ENCODE assay signal across 8 mouse cellular contexts in genomic region chr3:116577286-116577685, GRCm38 (mm10). TPM values are rescaled to one million over a fixed set of nuclear protein-coding genes. Genes with fewer than 3 reads are reported as not detected.
DNase-seq lines count a peak whose midpoint lies in the region; ATAC-seq and TF ChIP-seq lines count a peak whose summit lies in the region.
"Had no signal": no experiment of that assay in that cellular context is flagged by ENCODE, and none has a peak within 500 bp of the region (broad histone marks: within the 10 kb centered on the region; RNA-seq: fewer than 3 reads in every experiment).

No protein-coding gene starts in this region.

- TF ChIP-seq CTCF in kidney, postnatal 0 days (IDR thresholded peaks at IDR 0.05; ENCODE audit: low read depth), result peak; percentile 66

- H3K4me2 ChIP-seq in kidney, postnatal 0 days (ENCODE audit: low read length), result no peak overlapping the region
- H3K4me2 ChIP-seq in kidney, embryonic 14.5 days (replicated peaks; ENCODE audit: low read depth, low read length), result no peak overlapping the region

- no peak overlapping the region for H3K4me3 ChIP-seq in kidney, postnatal 0 days (replicated peaks; ENCODE audit: low read depth, low read length)
- H3K4me3 ChIP-seq in kidney, embryonic 14.5 days (ENCODE audit: low read length), result no peak overlapping the region

- 43% methylated on average over 3 of the region's 3 CpGs for WGBS in kidney, postnatal 0 days
- 64% methylated on average over 3 of the region's 3 CpGs for WGBS in kidney, embryonic 14.5 days

- no peak overlapping the region for H3K27ac ChIP-seq in kidney, postnatal 0 days
- H3K27ac ChIP-seq in kidney, embryonic 14.5 days (ENCODE audit: low read depth, low read length), result no peak overlapping the region

- H3K9ac ChIP-seq in kidney, postnatal 0 days (ENCODE audit: low read depth, low read length), result no peak overlapping the region
- H3K9ac ChIP-seq in kidney, embryonic 14.5 days (ENCODE audit: low read depth, low read length), result no peak overlapping the region

- H3K27me3 ChIP-seq in kidney, postnatal 0 days (ENCODE audit: insufficient read depth, low read length), result no peaks in the 10 kb centered on the region
- H3K27me3 ChIP-seq in kidney, embryonic 14.5 days (ENCODE audit: control insufficient read depth, insufficient read depth, low read length), result no peaks in the 10 kb centered on the region

- no peaks in the 10 kb centered on the region for H3K4me1 ChIP-seq in kidney, postnatal 0 days (replicated peaks; ENCODE audit: insufficient read depth, low read length)
- no peaks in the 10 kb centered on the region for H3K4me1 ChIP-seq in kidney, embryonic 14.5 days (ENCODE audit: control insufficient read depth, insufficient read depth, low read length)

- ATAC-seq in kidney, postnatal 0 days (replicated peaks; ENCODE audit: low FRiP score, low read depth), result no peak
- ATAC-seq in kidney, embryonic 14.5 days (ENCODE audit: low FRiP score, low TSS enrichment), result no peak

- H3K36me3 ChIP-seq in kidney, postnatal 0 days (ENCODE audit: insufficient read depth, low read length), result peaks cover 8% of the 10 kb centered on the region
- peaks cover 16% of the 10 kb centered on the region for H3K36me3 ChIP-seq in kidney, embryonic 14.5 days (ENCODE audit: control insufficient read depth, insufficient read depth, low read length)

- no peak for DNase-seq in kidney, postnatal 0 days (ENCODE audit: low spot score)
- DNase-seq in urinary bladder, postnatal 14 days (ENCODE audit: low spot score), result peak; percentile 10
- DNase-seq in urinary bladder, adult 2 months (ENCODE audit: low spot score), result no peak
- DNase-seq in adrenal gland, postnatal 36 days, result peak; percentile 31 to 36
- DNase-seq in ovary, postnatal 10 days (ENCODE audit: low spot score), result no peak
- no peak for DNase-seq in ovary, postnatal 36 days (ENCODE audit: low spot score)
- DNase-seq: thymus, postnatal 36 days had no signal

- no peaks in the 10 kb centered on the region for H3K9me3 ChIP-seq in kidney, postnatal 0 days (replicated peaks; ENCODE audit: low read length)
- H3K9me3 ChIP-seq in kidney, embryonic 14.5 days (ENCODE audit: control insufficient read depth, low read length), result no peaks in the 10 kb centered on the region

RNA-seq across cellular contexts. Expression of gene Lrrc39, which starts 14.5 kb away (rescaled TPM):
- 0.39 and 0.42 TPM in 2 replicates for polyA plus RNA-seq in kidney, postnatal 0 days (2015; fragmentation: Nextera tagmentation; extraction: Ambion mirVana)
- 0.45 and 0.61 TPM in 2 replicates for polyA plus RNA-seq in kidney, embryonic 14.5 days (2014; fragmentation: Nextera tagmentation; extraction: Ambion mirVana)
- polyA plus RNA-seq in urinary bladder, adult 2 months (2012; rRNA removed), result 0.32 and 0.50 TPM in 2 replicates
- total RNA-seq in adrenal gland, postnatal 36 days (2021), result 1 to 10 TPM; 1.6 to 2.9 TPM

RNA-seq across cellular contexts. Expression of gene Sass6, which starts 17.5 kb away (rescaled TPM):
- 10.0 and 11.4 TPM in 2 replicates for polyA plus RNA-seq in kidney, postnatal 0 days (2015; fragmentation: Nextera tagmentation; extraction: Ambion mirVana)
- polyA plus RNA-seq in kidney, embryonic 14.5 days (2014; fragmentation: Nextera tagmentation; extraction: Ambion mirVana), result 19.3 and 30.8 TPM in 2 replicates
- 3.2 and 3.9 TPM in 2 replicates for polyA plus RNA-seq in urinary bladder, adult 2 months (2012; rRNA removed)
- total RNA-seq in adrenal gland, postnatal 36 days (2021), result 1 to 10 TPM; 2.6 to 3.3 TPM

RNA-seq across cellular contexts. Expression of gene Trmt13, which starts 37.1 kb away (rescaled TPM):
- 15.9 and 18.5 TPM in 2 replicates for polyA plus RNA-seq in kidney, postnatal 0 days (2015; fragmentation: Nextera tagmentation; extraction: Ambion mirVana)
- 28.7 and 32.1 TPM in 2 replicates for polyA plus RNA-seq in kidney, embryonic 14.5 days (2014; fragmentation: Nextera tagmentation; extraction: Ambion mirVana)
- 23.2 and 23.3 TPM in 2 replicates for polyA plus RNA-seq in urinary bladder, adult 2 months (2012; rRNA removed)
- 10 to 100 TPM; 11.3 to 14.7 TPM for total RNA-seq in adrenal gland, postnatal 36 days (2021)

Comparison
In these comparisons a context has a peak if more than half of its experiments do, and no peak if none do; other contexts are left out.
1. DNase-seq: peak in urinary bladder, postnatal 14 days (single experiment) and adrenal gland, postnatal 36 days (2 of 2); none in kidney, postnatal 0 days (single experiment), urinary bladder, adult 2 months (single experiment), ovary, postnatal 10 days (single experiment) and ovary, postnatal 36 days (single experiment).